Mouse (Mus musculus) erythroblast, embryonic 14.5 days (primary cell): Measurements from ENCODE around the gene Slc25a39.

Experiments
- GATA1 ChIP-seq: IDR thresholded peaks from 2 replicates; pipeline ENCODE4 v1.6.1; 2012; ENCODE audit warnings: low read length, inconsistent platforms, mixed read lengths
- TAL1 ChIP-seq: IDR thresholded peaks from 3 replicates; pipeline ENCODE4 v1.6.1; 2012; ENCODE audit warnings: low read length, inconsistent platforms, mixed read lengths

- TF ChIP-seq TAL1 (no peak), GATA1 (no peak)
These were observed 11.5 kb downstream of the Slc25a39 start for GRCm38 (mm10) chr11:102396263-102396662.
